Mouse (Mus musculus): ENCODE results near the gene Ppm1h. TPM values are rescaled to one million over a fixed set of nuclear protein-coding genes. Genes with fewer than 3 reads are reported as not detected.

The Ppm1h gene
- polyA plus RNA-seq, 1 experiment from 2014 or later: 5.1 TPM

- H3K4me1 ChIP-seq (ENCODE audit: control insufficient read depth, insufficient read depth, low read length): no peaks in the 10 kb centered on the region
- H3K36me3 ChIP-seq (ENCODE audit: control insufficient read depth, insufficient read depth, low read length): no peaks in the 10 kb centered on the region
- ATAC-seq (ENCODE audit: low read depth) (no peak), DNase-seq (ENCODE audit: low spot score) (no peak)
- H3K4me3 ChIP-seq (ENCODE audit: low read depth, low read length): no peak overlapping the region
- no peaks in the 10 kb centered on the region for H3K9me3 ChIP-seq (ENCODE audit: control insufficient read depth, low read length)
- no peaks in the 10 kb centered on the region for H3K27me3 ChIP-seq (replicated peaks; ENCODE audit: control insufficient read depth, insufficient read depth, low read length)
- WGBS: 63% methylated on average over 2 of the region's 2 CpGs
- H3K27ac ChIP-seq (replicated peaks; ENCODE audit: low read depth, low read length): no peak overlapping the region
- H3K9ac ChIP-seq (ENCODE audit: low read depth, low read length): no peak overlapping the region
- no peak overlapping the region for H3K4me2 ChIP-seq (ENCODE audit: low read depth, low read length)
These were observed 63.6 kb downstream of the Ppm1h start for GRCm38 (mm10) chr10:122742136-122742535.

- 91% methylated on average over 2 of the region's 2 CpGs for WGBS
- Histone ChIP-seq H3K27ac (replicated peaks; ENCODE audit: low read depth, low read length) (no peak overlapping the region), H3K9ac (ENCODE audit: low read depth, low read length) (no peak overlapping the region), H3K9me3 (ENCODE audit: control insufficient read depth, low read length) (no peaks in the 10 kb centered on the region), H3K4me2 (ENCODE audit: low read depth, low read length) (no peak overlapping the region), H3K4me1 (ENCODE audit: control insufficient read depth, insufficient read depth, low read length) (no peaks in the 10 kb centered on the region), H3K27me3 (replicated peaks; ENCODE audit: control insufficient read depth, insufficient read depth, low read length) (no peaks in the 10 kb centered on the region), H3K4me3 (ENCODE audit: low read depth, low read length) (no peak overlapping the region), H3K36me3 (ENCODE audit: control insufficient read depth, insufficient read depth, low read length) (no peaks in the 10 kb centered on the region)
- ATAC-seq (ENCODE audit: low read depth) (no peak), DNase-seq (ENCODE audit: low spot score) (no peak)
These were observed 64.8 kb downstream of the Ppm1h start for GRCm38 (mm10) chr10:122743361-122743760.

- ATAC-seq (ENCODE audit: low read depth) (no peak), DNase-seq (ENCODE audit: low spot score) (no peak)
- Histone ChIP-seq H3K27ac (replicated peaks; ENCODE audit: low read depth, low read length) (no peak overlapping the region), H3K4me3 (ENCODE audit: low read depth, low read length) (no peak overlapping the region), H3K9ac (ENCODE audit: low read depth, low read length) (no peak overlapping the region), H3K4me2 (ENCODE audit: low read depth, low read length) (no peak overlapping the region), H3K9me3 (ENCODE audit: control insufficient read depth, low read length) (no peaks in the 10 kb centered on the region), H3K4me1 (ENCODE audit: control insufficient read depth, insufficient read depth, low read length) (no peaks in the 10 kb centered on the region), H3K27me3 (replicated peaks; ENCODE audit: control insufficient read depth, insufficient read depth, low read length) (no peaks in the 10 kb centered on the region), H3K36me3 (ENCODE audit: control insufficient read depth, insufficient read depth, low read length) (no peaks in the 10 kb centered on the region)
- WGBS: 86% methylated on average over 2 of the region's 2 CpGs
These were observed 66.4 kb downstream of the Ppm1h start for GRCm38 (mm10) chr10:122744970-122745369.

GRCm38 (mm10) chr10:122746211-122746610 lies 67.6 kb downstream of the Ppm1h start:
- Histone ChIP-seq H3K4me3 (ENCODE audit: low read depth, low read length) (no peak overlapping the region), H3K27me3 (replicated peaks; ENCODE audit: control insufficient read depth, insufficient read depth, low read length) (no peaks in the 10 kb centered on the region), H3K9ac (ENCODE audit: low read depth, low read length) (no peak overlapping the region), H3K4me1 (ENCODE audit: control insufficient read depth, insufficient read depth, low read length) (no peaks in the 10 kb centered on the region), H3K9me3 (ENCODE audit: control insufficient read depth, low read length) (no peaks in the 10 kb centered on the region), H3K36me3 (ENCODE audit: control insufficient read depth, insufficient read depth, low read length) (no peaks in the 10 kb centered on the region), H3K4me2 (ENCODE audit: low read depth, low read length) (no peak overlapping the region), H3K27ac (replicated peaks; ENCODE audit: low read depth, low read length) (no peak overlapping the region)
- no peak for DNase-seq (ENCODE audit: low spot score)
- ATAC-seq (ENCODE audit: low read depth): no peak
- 70% methylated on average over 7 of the region's 7 CpGs for WGBS

- Histone ChIP-seq H3K27ac (replicated peaks; ENCODE audit: low read depth, low read length) (no peak overlapping the region), H3K4me2 (ENCODE audit: low read depth, low read length) (no peak overlapping the region), H3K4me3 (ENCODE audit: low read depth, low read length) (no peak overlapping the region), H3K36me3 (ENCODE audit: control insufficient read depth, insufficient read depth, low read length) (no peaks in the 10 kb centered on the region), H3K4me1 (ENCODE audit: control insufficient read depth, insufficient read depth, low read length) (no peaks in the 10 kb centered on the region), H3K27me3 (replicated peaks; ENCODE audit: control insufficient read depth, insufficient read depth, low read length) (no peaks in the 10 kb centered on the region), H3K9me3 (ENCODE audit: control insufficient read depth, low read length) (no peaks in the 10 kb centered on the region), H3K9ac (ENCODE audit: low read depth, low read length) (no peak overlapping the region)
- DNase-seq (ENCODE audit: low spot score): no peak
- ATAC-seq (ENCODE audit: low read depth): no peak
- 78% methylated on average over 11 of the region's 11 CpGs for WGBS
These were observed 68.8 kb downstream of the Ppm1h start for GRCm38 (mm10) chr10:122747151-122747925.

- no peaks in the 10 kb centered on the region for H3K9me3 ChIP-seq (ENCODE audit: control insufficient read depth, low read length)
These were observed 69.9 kb downstream of the Ppm1h start for GRCm38 (mm10) chr10:122748361-122748951.

GRCm38 (mm10) chr10:122749071-122749470 lies 70.5 kb downstream of the Ppm1h start:
- Histone ChIP-seq H3K4me1 (ENCODE audit: control insufficient read depth, insufficient read depth, low read length) (peaks cover 9% of the 10 kb centered on the region), H3K36me3 (ENCODE audit: control insufficient read depth, insufficient read depth, low read length) (no peaks in the 10 kb centered on the region), H3K9me3 (ENCODE audit: control insufficient read depth, low read length) (no peaks in the 10 kb centered on the region), H3K27me3 (replicated peaks; ENCODE audit: control insufficient read depth, insufficient read depth, low read length) (no peaks in the 10 kb centered on the region), H3K4me2 (ENCODE audit: low read depth, low read length) (no peak overlapping the region), H3K4me3 (ENCODE audit: low read depth, low read length) (no peak overlapping the region), H3K27ac (replicated peaks; ENCODE audit: low read depth, low read length) (no peak overlapping the region), H3K9ac (ENCODE audit: low read depth, low read length) (no peak overlapping the region)
- ATAC-seq (ENCODE audit: low read depth): no peak
- DNase-seq (ENCODE audit: low spot score): no peak
- 89% methylated on average over 12 of the region's 12 CpGs for WGBS

More at GRCm38 (mm10) chr10:122748361-122748951, 69.9 kb downstream of the Ppm1h start:
- no peak for ATAC-seq (ENCODE audit: low read depth)
- DNase-seq (ENCODE audit: low spot score): no peak
- Histone ChIP-seq H3K4me2 (ENCODE audit: low read depth, low read length) (no peak overlapping the region), H3K4me1 (ENCODE audit: control insufficient read depth, insufficient read depth, low read length) (peaks cover 3% of the 10 kb centered on the region; the same call in 1 of the 2 replicates), H3K27ac (replicated peaks; ENCODE audit: low read depth, low read length) (no peak overlapping the region), H3K4me3 (ENCODE audit: low read depth, low read length) (no peak overlapping the region), H3K9ac (ENCODE audit: low read depth, low read length) (no peak overlapping the region), H3K36me3 (ENCODE audit: control insufficient read depth, insufficient read depth, low read length) (no peaks in the 10 kb centered on the region), H3K27me3 (replicated peaks; ENCODE audit: control insufficient read depth, insufficient read depth, low read length) (no peaks in the 10 kb centered on the region)
- 63% methylated on average over 4 of the region's 4 CpGs for WGBS

GRCm38 (mm10) chr10:122749876-122750275 lies 71.3 kb downstream of the Ppm1h start:
- Histone ChIP-seq H3K4me1 (ENCODE audit: control insufficient read depth, insufficient read depth, low read length) (peaks cover 9% of the 10 kb centered on the region), H3K4me2 (ENCODE audit: low read depth, low read length) (no peak overlapping the region), H3K36me3 (ENCODE audit: control insufficient read depth, insufficient read depth, low read length) (no peaks in the 10 kb centered on the region), H3K4me3 (ENCODE audit: low read depth, low read length) (no peak overlapping the region), H3K27me3 (replicated peaks; ENCODE audit: control insufficient read depth, insufficient read depth, low read length) (no peaks in the 10 kb centered on the region), H3K27ac (replicated peaks; ENCODE audit: low read depth, low read length) (no peak overlapping the region), H3K9ac (ENCODE audit: low read depth, low read length) (no peak overlapping the region), H3K9me3 (ENCODE audit: control insufficient read depth, low read length) (no peaks in the 10 kb centered on the region)
- WGBS: 87% methylated on average over 7 of the region's 7 CpGs
- no peak for DNase-seq (ENCODE audit: low spot score)
- ATAC-seq (ENCODE audit: low read depth): no peak

All from embryonic facial prominence, embryonic 14.5 days (tissue).